Mouse (Mus musculus): ENCODE measurements around the gene Trim15.

Trim15 gene

GRCm38 (mm10) chr17:36869955-36870810, 3.2 kb upstream of the Trim15 start:
- DNase-seq (ENCODE audit: low read depth, low spot score) = no peak

GRCm38 (mm10) chr17:36869284-36869954, 2.4 kb upstream of the Trim15 start, which contains the start of gene Trim10:
Trim10 (plus strand) TSS chr17:36869574.
- DNase-seq (ENCODE audit: low read depth, low spot score) = no peak

- no peak for DNase-seq (ENCODE audit: low read depth, low spot score)
Measured at GRCm38 (mm10) chr17:36868836-36869235, 1.8 kb upstream of the Trim15 start.

GRCm38 (mm10) chr17:36861680-36862079, 5.3 kb downstream of the Trim15 start:
- no peak for DNase-seq (ENCODE audit: low read depth, low spot score)

- no peak for DNase-seq (ENCODE audit: low read depth, low spot score)
Measured at GRCm38 (mm10) chr17:36858181-36858580, 8.8 kb downstream of the Trim15 start.

GRCm38 (mm10) chr17:36856236-36856635, 10.8 kb downstream of the Trim15 start:
- DNase-seq (ENCODE audit: low read depth, low spot score) = no peak

GRCm38 (mm10) chr17:36855484-36855883, 11.5 kb downstream of the Trim15 start:
- no peak for DNase-seq (ENCODE audit: low read depth, low spot score)

GRCm38 (mm10) chr17:36851627-36852026, 15.4 kb downstream of the Trim15 start:
- DNase-seq (ENCODE audit: low read depth, low spot score) = no peak

- no peak for DNase-seq (ENCODE audit: low read depth, low spot score)
Measured at GRCm38 (mm10) chr17:36851200-36851599, 15.8 kb downstream of the Trim15 start.

GRCm38 (mm10) chr17:36849992-36850391, 17.0 kb downstream of the Trim15 start:
- DNase-seq (ENCODE audit: low read depth, low spot score) = no peak

- DNase-seq (ENCODE audit: low read depth, low spot score) = no peak
Measured at GRCm38 (mm10) chr17:36848911-36849310, 18.1 kb downstream of the Trim15 start.

- DNase-seq (ENCODE audit: low read depth, low spot score) = no peak
Measured at GRCm38 (mm10) chr17:36844725-36845124, 22.3 kb downstream of the Trim15 start.

- peak; percentile 64 for DNase-seq (ENCODE audit: low read depth, low spot score)
Measured at GRCm38 (mm10) chr17:36844286-36844719, 22.7 kb downstream of the Trim15 start.

GRCm38 (mm10) chr17:36843696-36844095, 23.3 kb downstream of the Trim15 start:
- no peak for DNase-seq (ENCODE audit: low read depth, low spot score)

- no peak for DNase-seq (ENCODE audit: low read depth, low spot score)
Measured at GRCm38 (mm10) chr17:36840961-36841445, 26.0 kb downstream of the Trim15 start.

GRCm38 (mm10) chr17:36839931-36840330, 27.1 kb downstream of the Trim15 start:
- DNase-seq (ENCODE audit: low read depth, low spot score) = no peak

- DNase-seq (ENCODE audit: low read depth, low spot score) = no peak
Measured at GRCm38 (mm10) chr17:36839001-36839400, 28.0 kb downstream of the Trim15 start.

GRCm38 (mm10) chr17:36836874-36837647, 29.9 kb downstream of the Trim15 start, which contains the start of gene Trim26:
Trim26 (plus strand) TSS chr17:36837134.
- DNase-seq (ENCODE audit: low read depth, low spot score) = peak; percentile 99

- DNase-seq (ENCODE audit: low read depth, low spot score) = no peak
Measured at GRCm38 (mm10) chr17:36836427-36836812, 30.6 kb downstream of the Trim15 start.

GRCm38 (mm10) chr17:36835591-36836426, 31.2 kb downstream of the Trim15 start:
- peak; percentile 93 for DNase-seq (ENCODE audit: low read depth, low spot score)

- no peak for DNase-seq (ENCODE audit: low read depth, low spot score)
Measured at GRCm38 (mm10) chr17:36832694-36833093, 34.3 kb downstream of the Trim15 start.

All from 3T3-L1 (cell line).